Mouse (Mus musculus) heart, embryonic 15.5 days (tissue): Measurements from ENCODE around the gene Trem1. TPM values are rescaled to one million over a fixed set of nuclear protein-coding genes. Genes with fewer than 3 reads are reported as not detected.

Source experiments
- ATAC-seq: fragments of 200-750 bp; cut with Nextera tagmentation; replicated peaks from 2 replicates; pipeline ENCODE4 v1.8.0; 2017; ENCODE audit warnings: low read depth, moderate TSS enrichment; ENCODE audit not compliant: insufficient number of reproducible peaks, insufficient read depth, low FRiP score
- H3K27ac ChIP-seq: fragments of 300-500 bp; sonication (generic); 2 replicates; pipeline ENCODE4 v1.5.1; 2015; ENCODE audit warnings: mild to moderate bottlenecking, inconsistent platforms
- H3K27me3 ChIP-seq: fragments of 300-500 bp; sonication (generic); 2 replicates; pipeline ENCODE4 v1.6.1; 2015; ENCODE audit warnings: inconsistent platforms
- H3K36me3 ChIP-seq: fragments of 300-500 bp; sonication (generic); 2 replicates; pipeline ENCODE4 v1.6.1; 2015; ENCODE audit warnings: mild to moderate bottlenecking, inconsistent platforms
- H3K4me1 ChIP-seq: fragments of 300-500 bp; sonication (generic); replicated peaks from 2 replicates; pipeline ENCODE4 v1.6.1; 2015; ENCODE audit warnings: inconsistent platforms
- H3K4me2 ChIP-seq: fragments of 300-500 bp; sonication (generic); 2 replicates; pipeline ENCODE4 v1.6.1; 2015; ENCODE audit warnings: inconsistent platforms, mild to moderate bottlenecking, moderate library complexity
- H3K4me3 ChIP-seq: fragments of 300-500 bp; sonication (generic); 2 replicates; pipeline ENCODE4 v1.5.1; 2015; ENCODE audit warnings: mild to moderate bottlenecking, inconsistent platforms
- H3K9ac ChIP-seq: fragments of 300-500 bp; sonication (generic); 2 replicates; pipeline ENCODE4 v1.6.1; 2015; ENCODE audit warnings: mild to moderate bottlenecking, inconsistent platforms
- H3K9me3 ChIP-seq: fragments of 300-500 bp; sonication (generic); replicated peaks from 2 replicates; pipeline ENCODE4 v1.6.1; 2016; ENCODE audit warnings: inconsistent platforms
- WGBS: fragments of 180-500 bp; shearing (Covaris S2); methylation state at CpG from one replicate; pipeline ENCODE4 v1.1.7; 2015; ENCODE audit warnings: mixed read lengths; 5-methylcytosine and 5-hydroxymethylcytosine counted together
- polyA plus RNA-seq: library from polyadenylated mRNA; unstranded; fragments of >200 nt; fragmentation: Nextera tagmentation; extraction: Ambion mirVana; gene quantifications from 2 replicates; pipeline ENCODE4 v1.2.1, GENCODE M21; 2015

Gene Trem1
- polyA plus RNA-seq, 1 experiment from 2014 or later = 0.08 TPM

- no peak for ATAC-seq
- no peak overlapping the region for H3K4me2 ChIP-seq
Observed at GRCm38 (mm10) chr17:48287276-48287675, 54.7 kb downstream of the Trem1 start.

DNA sequence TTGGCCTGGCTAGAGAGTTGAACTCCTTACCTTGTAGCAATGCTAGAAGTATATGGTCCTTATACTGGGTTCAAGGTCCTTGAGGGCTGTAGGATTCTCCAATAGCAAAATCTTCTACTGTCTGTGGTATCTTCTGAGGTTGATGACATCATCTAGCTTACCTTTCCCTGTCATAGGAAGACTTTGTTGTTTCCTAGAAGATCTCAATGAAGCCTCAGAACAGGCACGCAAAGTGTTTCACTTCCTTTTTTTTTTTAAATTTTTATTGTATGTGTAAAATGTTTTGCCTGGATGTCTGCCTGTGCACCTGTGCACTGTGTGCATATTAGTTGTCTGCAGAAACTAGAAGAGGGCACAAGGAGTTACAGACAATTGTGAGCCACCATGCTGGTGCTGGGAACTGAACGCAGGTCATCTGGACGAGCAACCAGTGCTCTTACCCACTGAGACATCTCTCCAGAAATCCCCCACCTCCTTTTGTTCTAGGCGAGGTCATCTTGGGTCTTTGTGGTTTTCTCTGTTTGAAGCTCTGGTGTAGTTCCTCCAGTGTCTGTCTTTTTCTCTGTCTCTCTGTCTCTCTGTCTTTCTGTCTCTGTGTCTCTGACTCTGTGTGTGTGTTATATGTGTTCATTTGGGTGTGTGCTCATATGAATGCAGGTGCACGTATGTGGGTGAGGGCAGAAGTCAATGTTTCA, 61.1 kb downstream of the Trem1 start:
- Histone ChIP-seq H3K9ac (no peak overlapping the region), H3K27ac (no peak overlapping the region), H3K4me1 (no peaks in the 10 kb centered on the region), H3K27me3 (no peaks in the 10 kb centered on the region), H3K4me3 (no peak overlapping the region), H3K9me3 (no peaks in the 10 kb centered on the region), H3K4me2 (no peak overlapping the region), H3K36me3 (no peaks in the 10 kb centered on the region)
- WGBS = 77% methylated on average over 5 of the region's 5 CpGs
- ATAC-seq = no peak

More at GRCm38 (mm10) chr17:48287276-48287675, 54.7 kb downstream of the Trem1 start:
- 55% methylated on average over 2 of the region's 2 CpGs for WGBS
- Histone ChIP-seq H3K4me3 (no peak overlapping the region), H3K9ac (no peak overlapping the region), H3K27me3 (no peaks in the 10 kb centered on the region), H3K36me3 (no peaks in the 10 kb centered on the region), H3K9me3 (no peaks in the 10 kb centered on the region), H3K4me1 (no peaks in the 10 kb centered on the region), H3K27ac (no peak overlapping the region)

Other genes starting within 250 kb of the Trem1 start
- gene 1700122O11Rik, start 194.5 kb upstream of the Trem1 start, polyA plus RNA-seq = not detected in 2 replicates
- gene 1700067P10Rik, start 143.4 kb upstream of the Trem1 start, polyA plus RNA-seq = not detected in 2 replicates
- gene 9830107B12Rik, start 86.5 kb upstream of the Trem1 start, polyA plus RNA-seq = not detected in 2 replicates
- 0.08 TPM in 1 of 2 replicates, not detected in the other for gene A530064D06Rik, start 65.5 kb upstream of the Trem1 start, polyA plus RNA-seq
- gene Trem3, start 15.0 kb downstream of the Trem1 start, polyA plus RNA-seq = 0.13 and 0.23 TPM in 2 replicates
- 0.23 and 0.42 TPM in 2 replicates for gene Treml4, start 31.5 kb downstream of the Trem1 start, polyA plus RNA-seq
- gene Treml2, start 66.7 kb downstream of the Trem1 start, polyA plus RNA-seq = 0.23 and 1.2 TPM in 2 replicates
- 0.16 and 0.48 TPM in 2 replicates for gene B430306N03Rik, start 83.4 kb downstream of the Trem1 start, polyA plus RNA-seq
- gene Trem2, start 113.6 kb downstream of the Trem1 start, polyA plus RNA-seq = 2.7 and 5.7 TPM in 2 replicates
- gene Treml1, start 127.1 kb downstream of the Trem1 start, polyA plus RNA-seq = 2.5 and 2.6 TPM in 2 replicates
- 8.9 and 10.5 TPM in 2 replicates for gene Nfya, start 177.1 kb downstream of the Trem1 start, polyA plus RNA-seq
- gene Oard1, start 177.2 kb downstream of the Trem1 start, polyA plus RNA-seq = 33.5 and 40.2 TPM in 2 replicates
- 177 and 212 TPM in 2 replicates for gene Apobec2, start 200.2 kb downstream of the Trem1 start, polyA plus RNA-seq
- gene Tspo2, start 218.8 kb downstream of the Trem1 start, polyA plus RNA-seq = 7.7 and 8.3 TPM in 2 replicates
- gene Unc5cl, start 222.1 kb downstream of the Trem1 start, polyA plus RNA-seq = 0.33 and 0.84 TPM in 2 replicates